Mouse (Mus musculus): ENCODE data around the gene Ereg. TPM values are rescaled to one million over a fixed set of nuclear protein-coding genes. Genes with fewer than 3 reads are reported as not detected.
A peak's percentile ranks its signal among the peaks of the same experiment; 100 is the strongest.

Gene Ereg
- 0.90 and 1.8 TPM in 2 replicates for polyA plus RNA-seq (2012; rRNA removed)

- Histone ChIP-seq H3K4me3 (ENCODE audit: low read depth, low read length) (peak within 1 kb of the TSS; percentile 68), H3K27me3 (ENCODE audit: control insufficient read depth, insufficient read depth, low read length) (no peaks in the 10 kb centered on the region), H3K4me1 (ENCODE audit: control insufficient read depth, insufficient read depth, insufficient read length, low read length) (peaks cover 10% of the 10 kb centered on the region), H3K36me3 (ENCODE audit: control insufficient read depth, insufficient read depth, low read length) (no peaks in the 10 kb centered on the region), H3K27ac (ENCODE audit: insufficient read depth, low read depth, low read length) (peak within 1 kb of the TSS; percentile 75)
- WGBS: 3% methylated on average over 25 of the region's 25 CpGs
- TF ChIP-seq POLR2A (IDR thresholded peaks at IDR 0.05; ENCODE audit: low read depth, low read length) (peak; percentile 12; the same call in 1 of the 2 replicates), CTCF (IDR thresholded peaks at IDR 0.05; ENCODE audit: extremely low read depth, insufficient read length, insufficient replicate concordance, low read depth, low read length) (no peak)
Measured at GRCm38 (mm10) chr5:91074450-91074950, at the start of gene Ereg. Gene Ereg (plus strand): TSS chr5:91074622.

GRCm38 (mm10) chr5:91027164-91027563 is 47.3 kb upstream of the Ereg start, which contains the start of gene Epgn:
Gene Epgn (plus strand): TSS chr5:91027464.
- no peak within 1 kb of the TSS for H3K27ac ChIP-seq (ENCODE audit: insufficient read depth, low read depth, low read length)
- no peak within 1 kb of the TSS for H3K4me3 ChIP-seq (ENCODE audit: low read depth, low read length)
- WGBS: 72% methylated on average over 6 of the region's 6 CpGs
- H3K27me3 ChIP-seq (ENCODE audit: control insufficient read depth, insufficient read depth, low read length): no peaks in the 10 kb centered on the region
- H3K36me3 ChIP-seq (ENCODE audit: control insufficient read depth, insufficient read depth, low read length): no peaks in the 10 kb centered on the region
- 0 out of 2 replicates have a peak, but pooled peaks cover 2% of the 10 kb centered on the region for H3K4me1 ChIP-seq (ENCODE audit: control insufficient read depth, insufficient read depth, insufficient read length, low read length)
- no peak for TF ChIP-seq POLR2A (IDR thresholded peaks at IDR 0.05; ENCODE audit: low read depth, low read length)
- no peak for TF ChIP-seq CTCF (IDR thresholded peaks at IDR 0.05; ENCODE audit: extremely low read depth, insufficient read length, insufficient replicate concordance, low read depth, low read length)

- 0% methylated on average over 1 of the region's 1 CpGs for WGBS
- Histone ChIP-seq H3K27ac (ENCODE audit: insufficient read depth, low read depth, low read length) (no peak overlapping the region), H3K36me3 (ENCODE audit: control insufficient read depth, insufficient read depth, low read length) (no peaks in the 10 kb centered on the region), H3K4me1 (ENCODE audit: control insufficient read depth, insufficient read depth, insufficient read length, low read length) (0 out of 2 replicates have a peak, but pooled peaks cover 2% of the 10 kb centered on the region), H3K4me3 (ENCODE audit: low read depth, low read length) (no peak overlapping the region), H3K27me3 (ENCODE audit: control insufficient read depth, insufficient read depth, low read length) (no peaks in the 10 kb centered on the region)
- TF ChIP-seq CTCF (IDR thresholded peaks at IDR 0.05; ENCODE audit: extremely low read depth, insufficient read length, insufficient replicate concordance, low read depth, low read length) (no peak), POLR2A (IDR thresholded peaks at IDR 0.05; ENCODE audit: low read depth, low read length) (no peak)
Measured at GRCm38 (mm10) chr5:91027840-91028239, 46.6 kb upstream of the Ereg start.

GRCm38 (mm10) chr5:91030629-91031028 is 43.8 kb upstream of the Ereg start:
- Histone ChIP-seq H3K4me3 (ENCODE audit: low read depth, low read length) (no peak overlapping the region), H3K27ac (ENCODE audit: insufficient read depth, low read depth, low read length) (no peak overlapping the region), H3K36me3 (ENCODE audit: control insufficient read depth, insufficient read depth, low read length) (no peaks in the 10 kb centered on the region), H3K4me1 (ENCODE audit: control insufficient read depth, insufficient read depth, insufficient read length, low read length) (0 out of 2 replicates have a peak, but pooled peaks cover 2% of the 10 kb centered on the region), H3K27me3 (ENCODE audit: control insufficient read depth, insufficient read depth, low read length) (no peaks in the 10 kb centered on the region)
- whole genome bisulfite sequencing: 68% methylated on average over 2 of the region's 2 CpGs
- TF ChIP-seq CTCF (IDR thresholded peaks at IDR 0.05; ENCODE audit: extremely low read depth, insufficient read length, insufficient replicate concordance, low read depth, low read length) (no peak), POLR2A (IDR thresholded peaks at IDR 0.05; ENCODE audit: low read depth, low read length) (no peak)

GRCm38 (mm10) chr5:91035341-91035740 is 39.1 kb upstream of the Ereg start:
- no peak overlapping the region for H3K27ac ChIP-seq (ENCODE audit: insufficient read depth, low read depth, low read length)
- no peak overlapping the region for H3K4me3 ChIP-seq (ENCODE audit: low read depth, low read length)
- TF ChIP-seq POLR2A (IDR thresholded peaks at IDR 0.05; ENCODE audit: low read depth, low read length): no peak
- no peak for TF ChIP-seq CTCF (IDR thresholded peaks at IDR 0.05; ENCODE audit: extremely low read depth, insufficient read length, insufficient replicate concordance, low read depth, low read length)
- no peaks in the 10 kb centered on the region for H3K36me3 ChIP-seq (ENCODE audit: control insufficient read depth, insufficient read depth, low read length)
- no peaks in the 10 kb centered on the region for H3K27me3 ChIP-seq (ENCODE audit: control insufficient read depth, insufficient read depth, low read length)
- WGBS: 30% methylated on average over 2 of the region's 2 CpGs
- H3K4me1 ChIP-seq (ENCODE audit: control insufficient read depth, insufficient read depth, insufficient read length, low read length): peaks cover 5% of the 10 kb centered on the region; the same call in 1 of the 2 replicates

- Histone ChIP-seq H3K27me3 (ENCODE audit: control insufficient read depth, insufficient read depth, low read length) (no peaks in the 10 kb centered on the region), H3K4me3 (ENCODE audit: low read depth, low read length) (no peak overlapping the region), H3K4me1 (ENCODE audit: control insufficient read depth, insufficient read depth, insufficient read length, low read length) (peaks cover 5% of the 10 kb centered on the region; the same call in 1 of the 2 replicates), H3K36me3 (ENCODE audit: control insufficient read depth, insufficient read depth, low read length) (no peaks in the 10 kb centered on the region), H3K27ac (ENCODE audit: insufficient read depth, low read depth, low read length) (no peak overlapping the region)
- 77% methylated on average over 4 of the region's 4 CpGs for WGBS
- TF ChIP-seq POLR2A (IDR thresholded peaks at IDR 0.05; ENCODE audit: low read depth, low read length): no peak
- TF ChIP-seq CTCF (IDR thresholded peaks at IDR 0.05; ENCODE audit: extremely low read depth, insufficient read length, insufficient replicate concordance, low read depth, low read length): no peak
Measured at GRCm38 (mm10) chr5:91036628-91037027, 37.8 kb upstream of the Ereg start.

GRCm38 (mm10) chr5:91037756-91038155 is 36.7 kb upstream of the Ereg start:
- WGBS: 65% methylated on average over 2 of the region's 2 CpGs
- Histone ChIP-seq H3K27me3 (ENCODE audit: control insufficient read depth, insufficient read depth, low read length) (no peaks in the 10 kb centered on the region), H3K27ac (ENCODE audit: insufficient read depth, low read depth, low read length) (no peak overlapping the region), H3K4me3 (ENCODE audit: low read depth, low read length) (no peak overlapping the region), H3K4me1 (ENCODE audit: control insufficient read depth, insufficient read depth, insufficient read length, low read length) (peaks cover 5% of the 10 kb centered on the region; the same call in 1 of the 2 replicates), H3K36me3 (ENCODE audit: control insufficient read depth, insufficient read depth, low read length) (no peaks in the 10 kb centered on the region)
- TF ChIP-seq POLR2A (IDR thresholded peaks at IDR 0.05; ENCODE audit: low read depth, low read length) (no peak), CTCF (IDR thresholded peaks at IDR 0.05; ENCODE audit: extremely low read depth, insufficient read length, insufficient replicate concordance, low read depth, low read length) (no peak)

Data from small intestine, adult 2 months (tissue).